Mouse (Mus musculus) midbrain, embryonic 11.5 days (tissue): ENCODE measurements around the gene Rnaset2a. TPM values are rescaled to one million over a fixed set of nuclear protein-coding genes. Genes with fewer than 3 reads are reported as not detected.
"Not testable (repeated sequence)": the region's sequence is repeated elsewhere in the genome, so short reads cannot be mapped to it uniquely, and the experiment has no call there.

Source experiments
- ATAC-seq: fragments of 200-750 bp; cut with Nextera tagmentation; 2 replicates; pipeline ENCODE4 v1.8.0; 2017; ENCODE audit warnings: moderate TSS enrichment, moderate library complexity; ENCODE audit not compliant: low FRiP score
- DNase-seq: peaks from one replicate; pipeline ENCODE4 v3.0.0; 2015; ENCODE audit warnings: low spot score; ENCODE audit errors: missing footprints
- H3K27ac ChIP-seq: fragments of 300-500 bp; sonication (generic); 2 replicates; pipeline ENCODE4 v1.5.1; 2014; ENCODE audit warnings: low read depth, low read length
- H3K27me3 ChIP-seq: fragments of 300-500 bp; sonication (generic); 2 replicates; pipeline ENCODE4 v1.6.1; 2014; ENCODE audit warnings: mild to moderate bottlenecking, low read length, moderate library complexity, mixed read lengths; ENCODE audit not compliant: control insufficient read depth, insufficient read depth
- H3K36me3 ChIP-seq: fragments of 300-500 bp; sonication (generic); 2 replicates; pipeline ENCODE4 v1.6.1; 2014; ENCODE audit warnings: mild to moderate bottlenecking, low read length, moderate library complexity, mixed read lengths; ENCODE audit not compliant: control insufficient read depth, insufficient read depth
- H3K4me1 ChIP-seq: fragments of 300-500 bp; sonication (generic); 2 replicates; pipeline ENCODE4 v1.6.1; 2014; ENCODE audit warnings: low read length; ENCODE audit not compliant: control insufficient read depth, insufficient read depth
- H3K4me2 ChIP-seq: fragments of 300-500 bp; sonication (generic); 2 replicates; pipeline ENCODE4 v1.6.1; 2014; ENCODE audit warnings: mild to moderate bottlenecking, moderate library complexity
- H3K4me3 ChIP-seq: fragments of 300-500 bp; sonication (generic); 2 replicates; pipeline ENCODE4 v1.5.1; 2014; ENCODE audit warnings: low read depth, low read length
- H3K9ac ChIP-seq: fragments of 300-500 bp; sonication (generic); 2 replicates; pipeline ENCODE4 v1.6.1; 2014; ENCODE audit warnings: low read length
- H3K9me3 ChIP-seq: fragments of 300-500 bp; sonication (generic); 2 replicates; pipeline ENCODE4 v1.6.1; 2016; ENCODE audit warnings: low read length; ENCODE audit not compliant: control insufficient read depth
- WGBS: fragments of 180-500 bp; shearing (Covaris S2); extraction: QIAGEN DNeasy Blood & Tissue Kit; methylation state at CpG from one replicate; pipeline ENCODE4 v1.1.7; 2014; 5-methylcytosine and 5-hydroxymethylcytosine counted together
- polyA plus RNA-seq: library from polyadenylated mRNA; unstranded; fragments of >200 nt; fragmentation: Nextera tagmentation; extraction: Ambion mirVana; gene quantifications from 2 replicates; pipeline ENCODE4 v1.2.1, GENCODE M21; 2014

Gene Rnaset2a
- polyA plus RNA-seq, 1 experiment from 2014 or later: 14.8 TPM

- not testable (repeated sequence) for DNase-seq, H3K9ac ChIP-seq, H3K4me1 ChIP-seq, H3K36me3 ChIP-seq, H3K27ac ChIP-seq, H3K9me3 ChIP-seq, H3K4me2 ChIP-seq, H3K27me3 ChIP-seq, H3K4me3 ChIP-seq, ATAC-seq
- WGBS: 64% methylated on average over 1 of the region's 2 CpGs
Observed at GRCm38 (mm10) chr17:8069847-8070246, 78.0 kb downstream of the Rnaset2a start.

Other genes starting within 250 kb of the Rnaset2a start
- 0.48 and 0.58 TPM in 2 replicates for gene Tagap, start 222.1 kb downstream of the Rnaset2a start, polyA plus RNA-seq
- gene Rsph3a, start 202.5 kb downstream of the Rnaset2a start, polyA plus RNA-seq: 59.1 and 63.5 TPM in 2 replicates
- not detected in 2 replicates for gene Gm49673, start 309 bp downstream of the Rnaset2a start, polyA plus RNA-seq
- 61.3 and 62.3 TPM in 2 replicates for gene Fgfr1op, start 17.4 kb upstream of the Rnaset2a start, polyA plus RNA-seq
- 0.11 TPM in 1 of 2 replicates, not detected in the other for gene Ccr6, start 87.9 kb upstream of the Rnaset2a start, polyA plus RNA-seq
- gene Mpc1, start 134.8 kb upstream of the Rnaset2a start, polyA plus RNA-seq: 100 and 102 TPM in 2 replicates
- 67.8 and 68.2 TPM in 2 replicates for gene Sft2d1, start 163.0 kb upstream of the Rnaset2a start, polyA plus RNA-seq
- 0.90 and 1.3 TPM in 2 replicates for gene Prr18, start 189.4 kb upstream of the Rnaset2a start, polyA plus RNA-seq
- 0.18 and 0.30 TPM in 2 replicates for gene T2, start 207.9 kb upstream of the Rnaset2a start, polyA plus RNA-seq